Mouse (Mus musculus): ENCODE results near the gene Rab21. TPM values are rescaled to one million over a fixed set of nuclear protein-coding genes. Genes with fewer than 3 reads are reported as not detected.

Rab21 gene
- polyA plus RNA-seq, 1 experiment from 2014 or later, result 10.6 TPM

DNA sequence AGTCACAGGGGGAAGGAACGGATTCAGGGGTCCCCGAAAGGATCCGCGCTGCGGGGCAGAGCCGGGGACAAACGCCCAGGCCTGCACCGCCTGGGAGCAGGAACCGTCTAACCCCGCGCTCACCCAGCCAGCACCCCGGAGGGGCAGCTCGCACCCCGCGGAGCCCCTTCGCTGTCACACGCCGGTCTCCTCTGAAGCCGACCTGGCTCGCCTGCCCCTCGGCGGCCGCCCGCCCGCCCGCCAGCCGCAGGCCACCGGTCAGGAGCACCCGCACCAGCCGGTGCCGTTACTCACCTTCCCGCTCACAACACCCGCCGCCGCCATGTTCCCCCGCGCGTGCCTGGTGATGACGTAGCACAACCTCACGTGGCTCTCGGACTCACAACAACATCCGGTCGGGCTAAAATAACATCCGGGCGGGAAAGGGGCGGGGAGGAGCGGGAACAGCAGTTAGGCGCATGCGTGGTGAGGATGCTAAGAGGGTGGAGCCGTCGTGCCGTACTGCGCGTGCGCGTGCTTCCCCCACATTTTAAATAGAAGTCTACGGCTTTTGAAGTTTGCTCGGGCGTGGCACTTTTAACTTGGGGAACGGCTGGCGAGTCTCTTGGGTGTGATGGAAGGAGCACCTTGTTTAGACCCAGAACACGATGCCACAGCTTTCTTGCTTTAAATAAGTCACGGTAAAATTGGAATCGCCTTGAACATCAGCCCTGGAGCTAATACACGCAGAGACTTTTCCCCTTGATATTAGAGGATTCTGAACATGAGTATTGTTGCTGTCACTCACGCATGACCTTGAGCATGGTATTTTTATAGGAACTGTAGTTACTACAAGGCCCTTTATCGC, 64.1 kb downstream of the Rab21 start, which contains the start of gene Tbc1d15:
Gene Tbc1d15, minus strand, starts transcription at position 380 of the 847 bp plus-strand sequence.
- WGBS, result under 1% methylated on average over 62 of the region's 67 CpGs
- Histone ChIP-seq H3K9me3 (ENCODE audit: control insufficient read depth, low read length) (no peaks in the 10 kb centered on the region), H3K4me3 (ENCODE audit: low read depth, low read length) (peak within 1 kb of the TSS; percentile 94), H3K27me3 (ENCODE audit: control insufficient read depth, insufficient read depth, low read length) (no peaks in the 10 kb centered on the region), H3K4me2 (replicated peaks; ENCODE audit: low read depth, low read length) (peak within 1 kb of the TSS; percentile 58), H3K9ac (ENCODE audit: low read depth, low read length) (peak within 1 kb of the TSS; percentile 85), H3K27ac (ENCODE audit: low read depth, low read length) (no peak within 1 kb of the TSS), H3K36me3 (ENCODE audit: control insufficient read depth, insufficient read depth, low read length) (no peaks in the 10 kb centered on the region), H3K4me1 (replicated peaks; ENCODE audit: control insufficient read depth, insufficient read depth, low read length) (no peaks in the 10 kb centered on the region)
- peak; percentile 99 for DNase-seq (ENCODE audit: low spot score)
- peak; percentile 99 for ATAC-seq (ENCODE audit: low FRiP score)

- H3K4me1 ChIP-seq (replicated peaks; ENCODE audit: control insufficient read depth, insufficient read depth, low read length), result no peaks in the 10 kb centered on the region
- peak overlapping the region; percentile 85 for H3K9ac ChIP-seq (ENCODE audit: low read depth, low read length)
- DNase-seq (ENCODE audit: low spot score) (peak; percentile 8), ATAC-seq (ENCODE audit: low FRiP score) (peak; percentile 17; the same call in 1 of the 2 replicates)
- no peaks in the 10 kb centered on the region for H3K9me3 ChIP-seq (ENCODE audit: control insufficient read depth, low read length)
- no peaks in the 10 kb centered on the region for H3K27me3 ChIP-seq (ENCODE audit: control insufficient read depth, insufficient read depth, low read length)
- H3K36me3 ChIP-seq (ENCODE audit: control insufficient read depth, insufficient read depth, low read length), result no peaks in the 10 kb centered on the region
- peak overlapping the region; percentile 94 for H3K4me3 ChIP-seq (ENCODE audit: low read depth, low read length)
- 37% methylated on average over 32 of the region's 38 CpGs for whole genome bisulfite sequencing
- H3K4me2 ChIP-seq (replicated peaks; ENCODE audit: low read depth, low read length), result peak overlapping the region; percentile 58
- H3K27ac ChIP-seq (ENCODE audit: low read depth, low read length), result no peak overlapping the region
Measured at GRCm38 (mm10) chr10:115250235-115251087, 64.9 kb downstream of the Rab21 start.

- no peaks in the 10 kb centered on the region for H3K27me3 ChIP-seq (ENCODE audit: control insufficient read depth, insufficient read depth, low read length)
- H3K4me2 ChIP-seq (replicated peaks; ENCODE audit: low read depth, low read length), result no peak overlapping the region
- H3K9ac ChIP-seq (ENCODE audit: low read depth, low read length), result no peak overlapping the region
- no peak for ATAC-seq (ENCODE audit: low FRiP score)
- no peak for DNase-seq (ENCODE audit: low spot score)
- H3K36me3 ChIP-seq (ENCODE audit: control insufficient read depth, insufficient read depth, low read length), result no peaks in the 10 kb centered on the region
- H3K27ac ChIP-seq (ENCODE audit: low read depth, low read length), result no peak overlapping the region
- H3K9me3 ChIP-seq (ENCODE audit: control insufficient read depth, low read length), result no peaks in the 10 kb centered on the region
- H3K4me3 ChIP-seq (ENCODE audit: low read depth, low read length), result no peak overlapping the region
- 29% methylated on average over 7 of the region's 7 CpGs for WGBS
- H3K4me1 ChIP-seq (replicated peaks; ENCODE audit: control insufficient read depth, insufficient read depth, low read length), result no peaks in the 10 kb centered on the region
Measured at GRCm38 (mm10) chr10:115248041-115248440, 67.4 kb downstream of the Rab21 start.

GRCm38 (mm10) chr10:115245488-115245887, 69.9 kb downstream of the Rab21 start:
- Histone ChIP-seq H3K4me1 (replicated peaks; ENCODE audit: control insufficient read depth, insufficient read depth, low read length) (no peaks in the 10 kb centered on the region), H3K27me3 (ENCODE audit: control insufficient read depth, insufficient read depth, low read length) (no peaks in the 10 kb centered on the region), H3K4me2 (replicated peaks; ENCODE audit: low read depth, low read length) (no peak overlapping the region), H3K27ac (ENCODE audit: low read depth, low read length) (no peak overlapping the region), H3K9me3 (ENCODE audit: control insufficient read depth, low read length) (no peaks in the 10 kb centered on the region), H3K4me3 (ENCODE audit: low read depth, low read length) (no peak overlapping the region), H3K36me3 (ENCODE audit: control insufficient read depth, insufficient read depth, low read length) (no peaks in the 10 kb centered on the region), H3K9ac (ENCODE audit: low read depth, low read length) (no peak overlapping the region)
- no peak for DNase-seq (ENCODE audit: low spot score)
- 96% methylated on average over 2 of the region's 2 CpGs for WGBS
- no peak for ATAC-seq (ENCODE audit: low FRiP score)

DNA sequence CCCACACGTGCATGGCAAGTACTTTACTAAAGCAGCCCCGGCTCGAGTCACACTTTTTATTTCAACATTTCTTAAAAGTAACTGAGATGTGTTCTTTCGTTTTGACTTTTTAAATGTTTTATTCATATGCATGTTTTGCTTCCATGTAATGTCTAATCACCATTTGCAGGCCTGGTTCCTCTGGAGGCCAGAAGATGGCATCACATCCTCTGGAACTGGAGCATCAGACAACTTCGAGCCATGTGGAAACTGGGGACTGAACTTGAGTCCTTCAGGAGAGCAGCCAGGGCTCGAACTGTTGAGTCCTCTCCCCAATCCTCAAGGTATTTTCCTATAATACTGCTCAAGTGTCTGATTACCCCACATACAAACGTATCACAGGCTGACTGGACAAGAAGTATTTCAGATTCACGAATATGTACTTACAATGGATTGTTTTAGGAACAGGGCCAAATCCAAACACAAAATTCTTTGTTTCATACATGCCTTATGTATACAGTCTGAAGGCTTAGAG, 74.3 kb downstream of the Rab21 start:
- Histone ChIP-seq H3K9me3 (ENCODE audit: control insufficient read depth, low read length) (no peaks in the 10 kb centered on the region), H3K9ac (ENCODE audit: low read depth, low read length) (no peak overlapping the region), H3K27ac (ENCODE audit: low read depth, low read length) (no peak overlapping the region), H3K36me3 (ENCODE audit: control insufficient read depth, insufficient read depth, low read length) (no peaks in the 10 kb centered on the region; the same call in 1 of the 2 replicates), H3K4me3 (ENCODE audit: low read depth, low read length) (no peak overlapping the region), H3K27me3 (ENCODE audit: control insufficient read depth, insufficient read depth, low read length) (no peaks in the 10 kb centered on the region), H3K4me1 (replicated peaks; ENCODE audit: control insufficient read depth, insufficient read depth, low read length) (no peaks in the 10 kb centered on the region), H3K4me2 (replicated peaks; ENCODE audit: low read depth, low read length) (no peak overlapping the region)
- no peak for ATAC-seq (ENCODE audit: low FRiP score)
- no peak for DNase-seq (ENCODE audit: low spot score)
- WGBS, result 85% methylated on average over 8 of the region's 8 CpGs

DNA sequence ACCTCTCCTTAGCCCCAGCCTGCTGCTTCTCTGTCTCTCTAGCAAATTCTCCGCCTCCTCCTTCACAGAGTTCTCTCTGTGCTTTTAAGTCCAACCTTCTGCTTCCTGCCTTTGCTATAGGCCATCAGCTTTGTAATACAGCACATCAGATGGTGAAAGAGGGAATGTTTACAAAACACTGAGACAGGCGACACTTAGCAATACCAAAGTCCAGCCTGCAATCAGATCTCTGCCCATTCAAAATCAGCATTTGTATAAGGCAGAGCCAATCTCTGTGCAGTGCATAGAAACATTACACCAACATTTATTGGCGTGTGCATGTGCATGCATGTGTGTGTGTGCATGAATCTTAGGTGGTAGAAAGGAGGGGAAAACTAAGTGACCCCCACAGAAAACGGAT, 77.5 kb downstream of the Rab21 start:
- 87% methylated on average over 4 of the region's 4 CpGs for WGBS
- no peak overlapping the region for H3K9ac ChIP-seq (ENCODE audit: low read depth, low read length)
- no peak for ATAC-seq (ENCODE audit: low FRiP score)
- no peaks in the 10 kb centered on the region for H3K4me1 ChIP-seq (replicated peaks; ENCODE audit: control insufficient read depth, insufficient read depth, low read length)
- H3K27ac ChIP-seq (ENCODE audit: low read depth, low read length), result no peak overlapping the region
- H3K4me2 ChIP-seq (replicated peaks; ENCODE audit: low read depth, low read length), result no peak overlapping the region
- no peak overlapping the region for H3K4me3 ChIP-seq (ENCODE audit: low read depth, low read length)
- H3K36me3 ChIP-seq (ENCODE audit: control insufficient read depth, insufficient read depth, low read length), result no peaks in the 10 kb centered on the region; the same call in 1 of the 2 replicates
- no peaks in the 10 kb centered on the region for H3K9me3 ChIP-seq (ENCODE audit: control insufficient read depth, low read length)
- DNase-seq (ENCODE audit: low spot score), result no peak
- H3K27me3 ChIP-seq (ENCODE audit: control insufficient read depth, insufficient read depth, low read length), result no peaks in the 10 kb centered on the region

Other genes with a start within 250 kb of the Rab21 start
- gene Tph2, start 130.6 kb downstream of the Rab21 start, polyA plus RNA-seq (2014; fragmentation: Nextera tagmentation; extraction: Ambion mirVana), result 0.57 and 1.7 TPM in 2 replicates
- gene Tbc1d15, start 64.1 kb downstream of the Rab21 start, polyA plus RNA-seq (2014; fragmentation: Nextera tagmentation; extraction: Ambion mirVana), result 45.3 and 55.4 TPM in 2 replicates
- 35.7 and 39.1 TPM in 2 replicates for gene Tmem19, start 46.9 kb upstream of the Rab21 start, polyA plus RNA-seq (2014; fragmentation: Nextera tagmentation; extraction: Ambion mirVana)
- 26.8 and 31.1 TPM in 2 replicates for gene Thap2, start 68.8 kb upstream of the Rab21 start, polyA plus RNA-seq (2014; fragmentation: Nextera tagmentation; extraction: Ambion mirVana)
- 22.0 and 31.0 TPM in 2 replicates for gene Zfc3h1, start 69.4 kb upstream of the Rab21 start, polyA plus RNA-seq (2014; fragmentation: Nextera tagmentation; extraction: Ambion mirVana)